Mouse (Mus musculus): Measurements from ENCODE around the gene Olfr845.

The Olfr845 gene

GRCm38 (mm10) chr9:19336157-19336556 lies at the start of gene Olfr845:
Gene Olfr845, plus strand, starts transcription at chr9:19336457.
- DNase-seq: no peak

- no peak for DNase-seq
Measured at GRCm38 (mm10) chr9:19316047-19316446, 20.2 kb upstream of the Olfr845 start, which contains the start of gene Olfr844. Gene Olfr844, plus strand, starts transcription at chr9:19316347.

GRCm38 (mm10) chr9:19363905-19364304 lies 27.6 kb downstream of the Olfr845 start, which contains the start of gene Olfr846:
Gene Olfr846, minus strand, starts transcription at chr9:19364005.
- DNase-seq: no peak

GRCm38 (mm10) chr9:19378569-19378968 lies 42.3 kb downstream of the Olfr845 start, which contains the start of gene Olfr847:
Gene Olfr847, minus strand, starts transcription at chr9:19378669.
- DNase-seq: no peak

Data from thymus, postnatal 14 days (tissue).